In the genomic region with DNA sequence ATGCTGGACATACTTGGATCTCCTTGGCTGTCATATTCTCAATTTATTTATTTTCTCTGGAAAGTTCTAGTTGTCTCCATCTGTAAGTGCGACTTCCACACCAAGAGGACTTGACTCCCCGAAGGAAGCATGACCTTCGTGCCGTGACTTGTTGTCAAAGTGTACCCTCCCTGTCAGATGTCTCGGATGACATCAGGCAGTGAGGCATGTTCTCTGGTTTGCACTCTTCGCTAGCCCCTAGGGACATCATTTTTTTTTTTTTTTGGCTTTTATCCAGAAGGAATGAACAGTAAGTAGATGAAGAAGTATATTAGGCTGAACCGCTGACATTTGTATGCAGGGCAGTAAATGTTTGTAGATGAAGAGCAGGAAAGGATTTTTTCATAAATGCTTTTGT, we compare ENCODE assay signal across 9 mouse cellular contexts.
DNase-seq lines count a peak whose midpoint lies in the region; ATAC-seq and TF ChIP-seq lines count a peak whose summit lies in the region.
"Had no signal": no experiment of that assay in that cellular context is flagged by ENCODE, and none has a peak within 500 bp of the region (broad histone marks: within the 10 kb centered on the region; RNA-seq: fewer than 3 reads in every experiment).

No protein-coding gene starts in this region.

- H3K36me3 ChIP-seq in heart, adult 2 months (ENCODE audit: control insufficient read depth, insufficient read depth, low read length) = no peaks in the 10 kb centered on the region
- H3K36me3 ChIP-seq in heart, embryonic 10.5 days = no peaks in the 10 kb centered on the region
- H3K36me3 ChIP-seq in heart, embryonic 14.5 days (ENCODE audit: control insufficient read depth, insufficient read depth, low read length) = no peaks in the 10 kb centered on the region
- H3K36me3 ChIP-seq in midbrain, embryonic 15.5 days (replicated peaks) = no peaks in the 10 kb centered on the region
- H3K36me3 ChIP-seq: liver, embryonic 15.5 days had no signal

- no peak overlapping the region for H3K9ac ChIP-seq in heart, adult 2 months (ENCODE audit: low read depth, low read length)
- no peak overlapping the region for H3K9ac ChIP-seq in heart, embryonic 14.5 days (ENCODE audit: low read length)
- no peak overlapping the region for H3K9ac ChIP-seq in midbrain, embryonic 15.5 days
- H3K9ac ChIP-seq: liver, embryonic 15.5 days had no signal

- ATAC-seq in heart, embryonic 14.5 days (ENCODE audit: insufficient number of reproducible peaks, insufficient read depth, low FRiP score, low read depth) = no peak
- ATAC-seq in midbrain, embryonic 15.5 days (replicated peaks) = no peak

- 41% methylated on average over 7 of the region's 7 CpGs for WGBS in heart, adult 2 months
- WGBS in heart, embryonic 10.5 days = 57% methylated on average over 7 of the region's 7 CpGs
- 55% methylated on average over 7 of the region's 7 CpGs for WGBS in heart, embryonic 14.5 days
- 60% methylated on average over 7 of the region's 7 CpGs for WGBS in midbrain, embryonic 15.5 days

- no peaks in the 10 kb centered on the region for H3K9me3 ChIP-seq in heart, embryonic 10.5 days
- no peaks in the 10 kb centered on the region for H3K9me3 ChIP-seq in heart, embryonic 14.5 days (ENCODE audit: control insufficient read depth, low read length)
- no peaks in the 10 kb centered on the region for H3K9me3 ChIP-seq in midbrain, embryonic 15.5 days
- H3K9me3 ChIP-seq: liver, embryonic 15.5 days had no signal

- no peaks in the 10 kb centered on the region for H3K79me2 ChIP-seq in heart, adult 2 months (replicated peaks; ENCODE audit: control insufficient read depth, insufficient read depth, low read length)

- no peaks in the 10 kb centered on the region; the same call in none of the 2 replicates for H3K4me1 ChIP-seq in heart, adult 2 months (ENCODE audit: control insufficient read depth, insufficient read depth, low read length)
- H3K4me1 ChIP-seq in heart, embryonic 10.5 days = peaks cover 28% of the 10 kb centered on the region
- peaks cover 20 to 24% of the 10 kb centered on the region in 2 experiments for H3K4me1 ChIP-seq in heart, embryonic 14.5 days (ENCODE audit: control insufficient read depth in 2 of 2, insufficient read depth in 2 of 2, low read length in 2 of 2)
- peaks cover 16% of the 10 kb centered on the region for H3K4me1 ChIP-seq in midbrain, embryonic 15.5 days

- no peak for TF ChIP-seq POLR2A in heart, adult 2 months (IDR thresholded peaks at IDR 0.05; ENCODE audit: insufficient read depth, low read depth, low read length)

- H3K27me3 ChIP-seq in heart, adult 2 months (ENCODE audit: control insufficient read depth, insufficient read depth, low read length) = no peaks in the 10 kb centered on the region
- H3K27me3 ChIP-seq in heart, embryonic 10.5 days (ENCODE audit: insufficient read depth, poor library complexity, severe bottlenecking) = peaks cover 11% of the 10 kb centered on the region
- H3K27me3 ChIP-seq in heart, embryonic 14.5 days (ENCODE audit: control insufficient read depth, insufficient read depth, low read length) = peaks cover 8% of the 10 kb centered on the region; the same call in 1 of the 2 replicates
- H3K27me3 ChIP-seq in midbrain, embryonic 15.5 days (replicated peaks) = no peaks in the 10 kb centered on the region

- no peak for TF ChIP-seq EP300 in heart, adult 2 months (IDR thresholded peaks at IDR 0.05; ENCODE audit: insufficient read depth, low read depth, low read length)

- intact Hi-C loops in heart, adult 2 months (cut with DNase I) = no loop called here

- peak in 1 of 2 experiments; percentile 57 for DNase-seq in heart, adult 2 months
- DNase-seq in heart, embryonic 10.5 days (ENCODE audit: low spot score) = no peak
- DNase-seq in kidney, postnatal 25 days = peak; percentile 30 to 63
- DNase-seq in skeletal muscle tissue, adult 2 months (ENCODE audit: low read depth, low spot score) = peak; percentile 81
- no peak for DNase-seq in thymus, postnatal 0 days (ENCODE audit: low spot score)
- DNase-seq in MN1 (ENCODE audit: low spot score) = no peak

- no peak for TF ChIP-seq CTCF in heart, adult 2 months (IDR thresholded peaks at IDR 0.05)

- H3K27ac ChIP-seq in heart, adult 2 months = peak overlapping the region; percentile 65
- no peak overlapping the region for H3K27ac ChIP-seq in heart, embryonic 10.5 days
- H3K27ac ChIP-seq in heart, embryonic 14.5 days (replicated peaks in 1 of 2; ENCODE audit: control insufficient read depth in 1 of 2, insufficient read depth in 1 of 2, low read depth in 2 of 2, low read length in 2 of 2) = peak overlapping the region; percentile 13 to 20
- H3K27ac ChIP-seq in midbrain, embryonic 15.5 days = no peak overlapping the region
- H3K27ac ChIP-seq: liver, embryonic 15.5 days had no signal

- no peak overlapping the region for H3K4me2 ChIP-seq in heart, embryonic 14.5 days (ENCODE audit: low read length)
- no peak overlapping the region for H3K4me2 ChIP-seq in midbrain, embryonic 15.5 days
- H3K4me2 ChIP-seq: liver, embryonic 15.5 days had no signal

- no peak overlapping the region for H3K4me3 ChIP-seq in heart, adult 2 months
- H3K4me3 ChIP-seq in heart, embryonic 10.5 days = no peak overlapping the region
- no peak overlapping the region for H3K4me3 ChIP-seq in heart, embryonic 14.5 days (ENCODE audit: control insufficient read depth in 1 of 2, insufficient read depth in 1 of 2, low read depth in 1 of 2, low read length in 2 of 2)
- no peak overlapping the region for H3K4me3 ChIP-seq in midbrain, embryonic 15.5 days
- H3K4me3 ChIP-seq: liver, embryonic 15.5 days had no signal

Comparison
In these comparisons a context has a peak if more than half of its experiments do, and no peak if none do; other contexts are left out.
1. H3K27ac ChIP-seq: peak in heart, adult 2 months (single experiment) and heart, embryonic 14.5 days (2 of 2); none in heart, embryonic 10.5 days (single experiment) and midbrain, embryonic 15.5 days (single experiment).
2. DNase-seq: peak in kidney, postnatal 25 days (2 of 2) and skeletal muscle tissue, adult 2 months (single experiment); none in heart, embryonic 10.5 days (single experiment), thymus, postnatal 0 days (single experiment) and MN1 (single experiment).